Mouse (Mus musculus): ENCODE data around the gene Slco1a4. TPM values are rescaled to one million over a fixed set of nuclear protein-coding genes. Genes with fewer than 3 reads are reported as not detected.

The Slco1a4 gene
- total and polyA plus RNA-seq, 3 experiments: not detected

GRCm38 (mm10) chr6:141797837-141798236 is 58.2 kb downstream of the Slco1a4 start:
- TF ChIP-seq TBP (IDR thresholded peaks at IDR 0.05; ENCODE audit: low read depth, low read length) (no peak), GABPA (IDR thresholded peaks at IDR 0.05; ENCODE audit: low read depth, low read length) (no peak), SMC3 (IDR thresholded peaks at IDR 0.05; ENCODE audit: low read depth, low read length) (peak; percentile 20), CTCF (IDR thresholded peaks at IDR 0.05 in 2 of 3, conservative IDR thresholded peaks at IDR 0.05 in 1 of 3; ENCODE audit: control insufficient read depth in 1 of 3, insufficient read depth in 1 of 3, low read depth in 2 of 3, low read length in 3 of 3, poor library complexity in 1 of 3, severe bottlenecking in 1 of 3) (peak in 1 of 3 experiments; percentile 22; a peak in 2 of 6 replicates), UBTF (IDR thresholded peaks at IDR 0.05; ENCODE audit: borderline replicate concordance, insufficient read depth, low read depth, low read length) (no peak), ETS1 (IDR thresholded peaks at IDR 0.05; ENCODE audit: low read depth, low read length) (no peak), POLR2AphosphoS2 (IDR thresholded peaks at IDR 0.05; ENCODE audit: low read length) (no peak), KAT2A (conservative IDR thresholded peaks at IDR 0.05; ENCODE audit: low read depth, low read length) (no peak), ZMIZ1 (IDR thresholded peaks at IDR 0.05; ENCODE audit: low read depth, low read length) (no peak), MYC (IDR thresholded peaks at IDR 0.05; ENCODE audit: low read depth, low read length) (no peak), E2F4 (IDR thresholded peaks at IDR 0.05; ENCODE audit: borderline replicate concordance, low read depth, low read length) (no peak), RCOR1 (IDR thresholded peaks at IDR 0.05; ENCODE audit: low read depth, low read length) (no peak), MYB (IDR thresholded peaks at IDR 0.05; ENCODE audit: low read depth, low read length) (no peak), ELF1 (IDR thresholded peaks at IDR 0.05; ENCODE audit: low read depth, low read length) (no peak), RAD21 (IDR thresholded peaks at IDR 0.05; ENCODE audit: low read depth, low read length) (peak; percentile 13), MAX (IDR thresholded peaks at IDR 0.05; ENCODE audit: low read length) (no peak), POLR2AphosphoS5 (IDR thresholded peaks at IDR 0.05; ENCODE audit: borderline replicate concordance, low read depth, low read length) (no peak)
- Histone ChIP-seq H3K9me3 (replicated peaks; ENCODE audit: insufficient read depth, low read length) (no peaks in the 10 kb centered on the region), H3K9ac (ENCODE audit: control insufficient read depth, low read depth, low read length, poor library complexity, severe bottlenecking) (no peak overlapping the region), H3K27me3 (ENCODE audit: control insufficient read depth in 1 of 2, insufficient read depth in 2 of 2, low read length in 2 of 2) (no peaks in the 10 kb centered on the region), H3K36me3 (ENCODE audit: control insufficient read depth in 1 of 2, insufficient read depth in 2 of 2, low read length in 2 of 2) (no peaks in the 10 kb centered on the region), H3K79me2 (ENCODE audit: control insufficient read depth, insufficient read depth, low read length, poor library complexity) (no peaks in the 10 kb centered on the region), H3K4me1 (ENCODE audit: control insufficient read depth in 1 of 2, insufficient read depth in 2 of 2, low read length in 2 of 2) (no peaks in the 10 kb centered on the region), H3K27ac (ENCODE audit: control insufficient read depth, low read depth, low read length) (no peak overlapping the region), H3K4me3 (ENCODE audit: control insufficient read depth in 1 of 2, insufficient read depth in 1 of 2, low read depth in 2 of 2, low read length in 2 of 2) (no peak overlapping the region)
- peak; percentile 4 for DNase-seq (ENCODE audit: low read depth, low spot score)

DNA sequence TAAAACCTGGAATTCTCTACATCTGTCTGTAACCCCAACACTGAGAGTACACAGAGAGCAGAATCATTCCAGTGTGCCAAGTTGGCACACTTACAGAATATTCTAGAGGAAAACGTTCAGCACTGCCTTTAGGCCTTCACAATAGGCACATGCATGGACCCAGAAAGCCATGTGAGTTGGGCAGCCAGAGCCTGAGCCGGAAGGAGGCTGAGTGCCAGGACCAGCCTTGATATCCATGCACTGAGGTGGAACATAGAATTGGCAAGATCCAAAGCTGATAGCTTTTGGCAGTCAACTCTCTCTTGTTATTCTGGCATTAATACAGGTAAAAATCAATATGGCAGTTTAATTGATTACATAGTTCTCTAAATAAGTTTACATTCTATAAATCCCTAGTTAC is 81.5 kb downstream of the Slco1a4 start:
- Histone ChIP-seq H3K27me3 (ENCODE audit: control insufficient read depth in 1 of 2, insufficient read depth in 2 of 2, low read length in 2 of 2) (no peaks in the 10 kb centered on the region), H3K27ac (ENCODE audit: control insufficient read depth, low read depth, low read length) (no peak overlapping the region), H3K79me2 (ENCODE audit: control insufficient read depth, insufficient read depth, low read length, poor library complexity) (no peaks in the 10 kb centered on the region), H3K9ac (ENCODE audit: control insufficient read depth, low read depth, low read length, poor library complexity, severe bottlenecking) (no peak overlapping the region), H3K36me3 (ENCODE audit: control insufficient read depth in 1 of 2, insufficient read depth in 2 of 2, low read length in 2 of 2) (no peaks in the 10 kb centered on the region), H3K4me1 (ENCODE audit: control insufficient read depth in 1 of 2, insufficient read depth in 2 of 2, low read length in 2 of 2) (no peaks in the 10 kb centered on the region), H3K4me3 (ENCODE audit: control insufficient read depth in 1 of 2, insufficient read depth in 1 of 2, low read depth in 2 of 2, low read length in 2 of 2) (no peak overlapping the region), H3K9me3 (replicated peaks; ENCODE audit: insufficient read depth, low read length) (no peaks in the 10 kb centered on the region)
- TF ChIP-seq RAD21 (IDR thresholded peaks at IDR 0.05; ENCODE audit: low read depth, low read length) (no peak), UBTF (IDR thresholded peaks at IDR 0.05; ENCODE audit: borderline replicate concordance, insufficient read depth, low read depth, low read length) (no peak), TBP (IDR thresholded peaks at IDR 0.05; ENCODE audit: low read depth, low read length) (no peak), GATA1 (IDR thresholded peaks at IDR 0.05; ENCODE audit: low read depth, low read length) (no peak), CTCF (IDR thresholded peaks at IDR 0.05 in 2 of 3, conservative IDR thresholded peaks at IDR 0.05 in 1 of 3; ENCODE audit: control insufficient read depth in 1 of 3, insufficient read depth in 1 of 3, low read depth in 2 of 3, low read length in 3 of 3, poor library complexity in 1 of 3, severe bottlenecking in 1 of 3) (no peak), KAT2A (conservative IDR thresholded peaks at IDR 0.05; ENCODE audit: low read depth, low read length) (no peak), EP300 (IDR thresholded peaks at IDR 0.05; ENCODE audit: low read depth in 1 of 2, low read length in 2 of 2) (no peak), JUND (IDR thresholded peaks at IDR 0.05; ENCODE audit: low read depth, low read length) (no peak)
- DNase-seq (ENCODE audit: low read depth, low spot score): no peak

Measured in MEL (cell line).